ENCODE assay signal across 8 mouse cellular contexts in genomic region chr19:12794056-12795044, GRCm38 (mm10). TPM values are rescaled to one million over a fixed set of nuclear protein-coding genes. Genes with fewer than 3 reads are reported as not detected.
DNase-seq lines count a peak whose midpoint lies in the region; ATAC-seq lines count a peak whose summit lies in the region.

No protein-coding gene starts in this region.

- ATAC-seq in common myeloid progenitor, adult 5-6 weeks (replicated peaks; ENCODE audit: low read depth, poor library complexity, severe bottlenecking), result peak; percentile 39
- ATAC-seq in megakaryocyte progenitor cell, adult 5-6 weeks (replicated peaks; ENCODE audit: poor library complexity), result peak; percentile 49

- peak; percentile 96 for DNase-seq in ZHBTc4 (ENCODE audit: low read depth, low spot score)
- DNase-seq in gastrocnemius, adult 8-10 months (ENCODE audit: low spot score in 2 of 2), result peak; percentile 89 to 93
- DNase-seq in induced T-regulatory cell, adult 2 months (ENCODE audit: low read depth), result peak; percentile 93
- peak; percentile 82 to 94 for DNase-seq in left cerebral cortex, adult 9 months (ENCODE audit: low spot score in 2 of 2)
- peak; percentile 93 for DNase-seq in right cerebral cortex, postnatal 14 days
- DNase-seq in urinary bladder, postnatal 36 days (ENCODE audit: low spot score in 2 of 2), result peak; percentile 88 to 92

RNA-seq across cellular contexts. Expression of gene Zfp91, which starts 1.6 kb away (rescaled TPM):
- 124 and 125 TPM in 2 replicates for total RNA-seq in common myeloid progenitor, adult 5-6 weeks (2017)
- total RNA-seq in gastrocnemius, adult 8-10 months (2022), result 100 to 1,000 TPM; 130 to 182 (median 149) TPM
- 70.4 and 79.9 TPM in 2 replicates for total RNA-seq in megakaryocyte progenitor cell, adult 5-6 weeks (2015)
- total RNA-seq in megakaryocyte progenitor cell, adult 5-6 weeks (2017), result 85.2 and 92.8 TPM in 2 replicates

RNA-seq across cellular contexts. Expression of gene Lpxn, which starts 1.6 kb away (rescaled TPM):
- 1.6 and 4.3 TPM in 2 replicates for total RNA-seq in common myeloid progenitor, adult 5-6 weeks (2017)
- total RNA-seq in gastrocnemius, adult 8-10 months (2022), result under 1 TPM in 3 of 4 experiments, not detected in 1; 0.17 to 0.27 (median 0.22) TPM
- 4.6 and 9.2 TPM in 2 replicates for total RNA-seq in megakaryocyte progenitor cell, adult 5-6 weeks (2015)
- total RNA-seq in megakaryocyte progenitor cell, adult 5-6 weeks (2017), result 5.1 and 6.2 TPM in 2 replicates

RNA-seq across cellular contexts. Expression of gene Cntf, which starts 28.9 kb away (rescaled TPM):
- 2.2 and 4.0 TPM in 2 replicates for total RNA-seq in common myeloid progenitor, adult 5-6 weeks (2017)
- total RNA-seq in gastrocnemius, adult 8-10 months (2022), result 1 to 10 TPM in 3 of 4 experiments, under 1 TPM in 1; 0.92 to 2.5 (median 1.8) TPM
- total RNA-seq in megakaryocyte progenitor cell, adult 5-6 weeks (2015), result 5.2 and 5.9 TPM in 2 replicates
- total RNA-seq in megakaryocyte progenitor cell, adult 5-6 weeks (2017), result 1.1 and 3.0 TPM in 2 replicates

RNA-seq across cellular contexts. Expression of gene Gm5244, which starts 52.1 kb away (rescaled TPM):
- total RNA-seq in common myeloid progenitor, adult 5-6 weeks (2017), result not detected in 2 replicates
- total RNA-seq in gastrocnemius, adult 8-10 months (2022), result not detected
- not detected in 2 replicates for total RNA-seq in megakaryocyte progenitor cell, adult 5-6 weeks (2015)
- not detected in 2 replicates for total RNA-seq in megakaryocyte progenitor cell, adult 5-6 weeks (2017)

Comparison
In these comparisons a context has a peak if more than half of its experiments do, and no peak if none do; other contexts are left out.
1. Peak in every context shown above with its lines: DNase-seq and ATAC-seq.